Mouse (Mus musculus): ENCODE measurements around the gene Crebl2. TPM values are rescaled to one million over a fixed set of nuclear protein-coding genes. Genes with fewer than 3 reads are reported as not detected.

The Crebl2 gene
- polyA plus RNA-seq, 1 experiment from 2014 or later: 1.9 TPM

Other genes with a start within 250 kb of the Crebl2 start
- gene Mansc1, start 197.7 kb upstream of the Crebl2 start, polyA plus RNA-seq (2016; fragmentation: Nextera tagmentation; extraction: Ambion mirVana): 6.9 and 7.1 TPM in 2 replicates
- 14.7 and 14.8 TPM in 2 replicates for gene Borcs5, start 190.6 kb upstream of the Crebl2 start, polyA plus RNA-seq (2016; fragmentation: Nextera tagmentation; extraction: Ambion mirVana)
- gene Dusp16, start 37.5 kb upstream of the Crebl2 start, polyA plus RNA-seq (2016; fragmentation: Nextera tagmentation; extraction: Ambion mirVana): 21.8 and 24.9 TPM in 2 replicates
- gene Gpr19, start 68.4 kb downstream of the Crebl2 start, polyA plus RNA-seq (2016; fragmentation: Nextera tagmentation; extraction: Ambion mirVana): 9.0 and 10.2 TPM in 2 replicates
- gene Cdkn1b, start 90.2 kb downstream of the Crebl2 start, polyA plus RNA-seq (2016; fragmentation: Nextera tagmentation; extraction: Ambion mirVana): 16.8 and 17.4 TPM in 2 replicates
- 5.4 and 5.8 TPM in 2 replicates for gene Apold1, start 151.6 kb downstream of the Crebl2 start, polyA plus RNA-seq (2016; fragmentation: Nextera tagmentation; extraction: Ambion mirVana)
- gene Ddx47, start 181.5 kb downstream of the Crebl2 start, polyA plus RNA-seq (2016; fragmentation: Nextera tagmentation; extraction: Ambion mirVana): 64.3 and 65.4 TPM in 2 replicates
- 4.0 and 4.8 TPM in 2 replicates for gene Gprc5a, start 235.5 kb downstream of the Crebl2 start, polyA plus RNA-seq (2016; fragmentation: Nextera tagmentation; extraction: Ambion mirVana)